Mouse (Mus musculus) lung, embryonic 16.5 days (tissue): ENCODE measurements around the gene Lman2. TPM values are rescaled to one million over a fixed set of nuclear protein-coding genes. Genes with fewer than 3 reads are reported as not detected.

Experiments used
- ATAC-seq: fragments of 200-750 bp; cut with Nextera tagmentation; 2 replicates; pipeline ENCODE4 v1.8.0; 2017; ENCODE audit warnings: low read depth, mild to moderate bottlenecking, moderate library complexity
- H3K27ac ChIP-seq: fragments of 300-500 bp; sonication (generic); 2 replicates; pipeline ENCODE4 v1.5.1; 2014; ENCODE audit warnings: mild to moderate bottlenecking, control low read depth, low read length
- H3K27me3 ChIP-seq: fragments of 300-500 bp; sonication (generic); 2 replicates; pipeline ENCODE4 v1.6.1; 2014; ENCODE audit warnings: low read depth, low read length, mixed read lengths; ENCODE audit not compliant: control insufficient read depth, insufficient read depth
- H3K36me3 ChIP-seq: fragments of 300-500 bp; sonication (generic); 2 replicates; pipeline ENCODE4 v1.6.1; 2014; ENCODE audit warnings: low read length; ENCODE audit not compliant: control insufficient read depth, insufficient read depth
- H3K4me1 ChIP-seq: fragments of 300-500 bp; sonication (generic); replicated peaks from 2 replicates; pipeline ENCODE4 v1.6.1; 2014; ENCODE audit warnings: low read length, mixed read lengths; ENCODE audit not compliant: control insufficient read depth, insufficient read depth
- H3K4me2 ChIP-seq: fragments of 300-500 bp; sonication (generic); 2 replicates; pipeline ENCODE4 v1.6.1; 2014; ENCODE audit warnings: low read depth, low read length, control low read depth
- H3K4me3 ChIP-seq: fragments of 300-500 bp; sonication (generic); 2 replicates; pipeline ENCODE4 v1.5.1; 2014; ENCODE audit warnings: mild to moderate bottlenecking, low read length, control low read depth
- H3K9ac ChIP-seq: fragments of 300-500 bp; sonication (generic); 2 replicates; pipeline ENCODE4 v1.6.1; 2014; ENCODE audit warnings: low read length, control low read depth
- H3K9me3 ChIP-seq: fragments of 300-500 bp; sonication (generic); 2 replicates; pipeline ENCODE4 v1.6.1; 2016; ENCODE audit warnings: low read length; ENCODE audit not compliant: control insufficient read depth
- WGBS: fragments of 180-500 bp; shearing (Covaris S2); extraction: QIAGEN DNeasy Blood & Tissue Kit; methylation state at CpG from one replicate; pipeline ENCODE4 v1.1.7; 2014; 5-methylcytosine and 5-hydroxymethylcytosine counted together
- polyA plus RNA-seq: library from polyadenylated mRNA; unstranded; fragments of >200 nt; fragmentation: Nextera tagmentation; extraction: Ambion mirVana; gene quantifications from 2 replicates; pipeline ENCODE4 v1.2.1, GENCODE M21; 2015

Lman2 gene
- polyA plus RNA-seq = 101 and 103 TPM in 2 replicates

GRCm38 (mm10) chr13:55362453-55363060 is at the start of gene Lman2:
TSS of gene Lman2 (minus strand) at chr13:55362783.
- peak within 1 kb of the TSS; percentile 93 for H3K27ac ChIP-seq
- peaks cover 14% of the 10 kb centered on the region for H3K4me1 ChIP-seq
- peak within 1 kb of the TSS; percentile 95 for H3K9ac ChIP-seq
- H3K9me3 ChIP-seq = no peaks in the 10 kb centered on the region
- under 1% methylated on average over 34 of the region's 35 CpGs for WGBS
- peak; percentile 98 for ATAC-seq
- peaks cover 11% of the 10 kb centered on the region for H3K36me3 ChIP-seq
- H3K27me3 ChIP-seq = no peaks in the 10 kb centered on the region
- peak within 1 kb of the TSS; percentile 98 for H3K4me3 ChIP-seq
- peak within 1 kb of the TSS; percentile 91 for H3K4me2 ChIP-seq

GRCm38 (mm10) chr13:55411826-55412225 is 49.2 kb upstream of the Lman2 start:
- H3K9me3 ChIP-seq = no peaks in the 10 kb centered on the region
- peaks cover 5% of the 10 kb centered on the region for H3K4me1 ChIP-seq
- WGBS = 61% methylated on average over 7 of the region's 7 CpGs
- peaks cover 9% of the 10 kb centered on the region for H3K27me3 ChIP-seq
- H3K9ac ChIP-seq = no peak overlapping the region
- no peak overlapping the region for H3K4me2 ChIP-seq
- H3K36me3 ChIP-seq = no peaks in the 10 kb centered on the region
- no peak for ATAC-seq
- no peak overlapping the region for H3K4me3 ChIP-seq
- no peak overlapping the region for H3K27ac ChIP-seq

GRCm38 (mm10) chr13:55408546-55409120 is 46.0 kb upstream of the Lman2 start:
- H3K27me3 ChIP-seq = no peaks in the 10 kb centered on the region; the same call in 1 of the 2 replicates
- no peak overlapping the region for H3K9ac ChIP-seq
- H3K36me3 ChIP-seq = no peaks in the 10 kb centered on the region
- no peak overlapping the region for H3K4me2 ChIP-seq
- H3K27ac ChIP-seq = no peak overlapping the region
- peaks cover 4% of the 10 kb centered on the region for H3K4me1 ChIP-seq
- WGBS = 79% methylated on average over 19 of the region's 19 CpGs
- H3K4me3 ChIP-seq = no peak overlapping the region
- H3K9me3 ChIP-seq = no peaks in the 10 kb centered on the region
- ATAC-seq = no peak

GRCm38 (mm10) chr13:55407341-55407740 is 44.8 kb upstream of the Lman2 start:
- no peaks in the 10 kb centered on the region for H3K9me3 ChIP-seq
- no peak overlapping the region for H3K9ac ChIP-seq
- H3K36me3 ChIP-seq = no peaks in the 10 kb centered on the region
- no peak overlapping the region for H3K4me3 ChIP-seq
- no peaks in the 10 kb centered on the region; the same call in 1 of the 2 replicates for H3K27me3 ChIP-seq
- ATAC-seq = no peak
- no peak overlapping the region for H3K27ac ChIP-seq
- peaks cover 4% of the 10 kb centered on the region for H3K4me1 ChIP-seq
- no peak overlapping the region for H3K4me2 ChIP-seq
- 77% methylated on average over 4 of the region's 4 CpGs for WGBS

- peak; percentile 16; the same call in 1 of the 2 replicates for ATAC-seq
- H3K9me3 ChIP-seq = no peaks in the 10 kb centered on the region
- H3K27ac ChIP-seq = no peak overlapping the region
- H3K4me2 ChIP-seq = no peak overlapping the region
- no peaks in the 10 kb centered on the region for H3K36me3 ChIP-seq
- 63% methylated on average over 13 of the region's 13 CpGs for WGBS
- no peak overlapping the region for H3K4me3 ChIP-seq
- H3K9ac ChIP-seq = no peak overlapping the region; the same call in 1 of the 2 replicates
- no peaks in the 10 kb centered on the region; the same call in 1 of the 2 replicates for H3K27me3 ChIP-seq
- H3K4me1 ChIP-seq = peaks cover 4% of the 10 kb centered on the region
Observed at GRCm38 (mm10) chr13:55405783-55406390, 43.3 kb upstream of the Lman2 start.

GRCm38 (mm10) chr13:55404853-55405782 is 42.5 kb upstream of the Lman2 start:
- no peak overlapping the region for H3K27ac ChIP-seq
- no peak overlapping the region for H3K4me3 ChIP-seq
- peak; percentile 93 for ATAC-seq
- peak overlapping the region; percentile 23; the same call in 1 of the 2 replicates for H3K4me2 ChIP-seq
- H3K36me3 ChIP-seq = no peaks in the 10 kb centered on the region
- no peak overlapping the region; the same call in 1 of the 2 replicates for H3K9ac ChIP-seq
- H3K27me3 ChIP-seq = no peaks in the 10 kb centered on the region; the same call in 1 of the 2 replicates
- no peaks in the 10 kb centered on the region for H3K9me3 ChIP-seq
- H3K4me1 ChIP-seq = peaks cover 4% of the 10 kb centered on the region
- WGBS = 12% methylated on average over 11 of the region's 11 CpGs

GRCm38 (mm10) chr13:55403935-55404852 is 41.6 kb upstream of the Lman2 start:
- no peaks in the 10 kb centered on the region for H3K9me3 ChIP-seq
- no peak for ATAC-seq
- H3K27ac ChIP-seq = no peak overlapping the region
- no peaks in the 10 kb centered on the region for H3K36me3 ChIP-seq
- no peak overlapping the region for H3K4me2 ChIP-seq
- no peak overlapping the region for H3K4me3 ChIP-seq
- 64% methylated on average over 15 of the region's 15 CpGs for WGBS
- H3K9ac ChIP-seq = no peak overlapping the region
- peaks cover 4% of the 10 kb centered on the region for H3K4me1 ChIP-seq
- H3K27me3 ChIP-seq = no peaks in the 10 kb centered on the region; the same call in 1 of the 2 replicates

GRCm38 (mm10) chr13:55403266-55403665 is 40.7 kb upstream of the Lman2 start:
- Histone ChIP-seq H3K27ac (no peak overlapping the region), H3K9ac (no peak overlapping the region), H3K36me3 (no peaks in the 10 kb centered on the region), H3K4me3 (no peak overlapping the region), H3K9me3 (no peaks in the 10 kb centered on the region), H3K4me2 (no peak overlapping the region), H3K27me3 (no peaks in the 10 kb centered on the region), H3K4me1 (peaks cover 4% of the 10 kb centered on the region)
- ATAC-seq = no peak
- 75% methylated on average over 7 of the region's 7 CpGs for WGBS
